Mouse (Mus musculus) C2C12 (cell line): Measurements from ENCODE around the gene Cdk14. TPM values are rescaled to one million over a fixed set of nuclear protein-coding genes. Genes with fewer than 3 reads are reported as not detected.

ENCODE experiments used
- H3K27me3 ChIP-seq: one replicate; pipeline ENCODE4 v1.6.1; 2011; ENCODE audit not compliant: control insufficient read depth, insufficient read depth, insufficient read length
- H3K36me3 ChIP-seq: one replicate; pipeline ENCODE4 v1.6.1; 2011; ENCODE audit not compliant: control insufficient read depth, insufficient read depth
- H3K4me3 ChIP-seq: one replicate; pipeline ENCODE4 v1.5.1; 2011; ENCODE audit warnings: mild to moderate bottlenecking, control low read depth; ENCODE audit not compliant: poor library complexity, insufficient read depth, severe bottlenecking
- H3K79me2 ChIP-seq: one replicate; pipeline ENCODE4 v1.6.1; 2011; ENCODE audit not compliant: control insufficient read depth, insufficient read depth
- H3K79me3 ChIP-seq: one replicate; pipeline ENCODE4 v1.6.1; 2011; ENCODE audit warnings: low read depth, control low read depth
- H3ac ChIP-seq: one replicate; pipeline ENCODE3; 2011; ENCODE audit warnings: low read depth; ENCODE audit not compliant: control insufficient read depth, insufficient read length
- CEBPB ChIP-seq: IDR thresholded peaks from one replicate; pipeline ENCODE4 v1.6.1; 2011; ENCODE audit warnings: low read depth, mild to moderate bottlenecking, control low read depth, moderate library complexity
- CTCF ChIP-seq: IDR thresholded peaks from one replicate; pipeline ENCODE4 v1.5.1; 2011; ENCODE audit not compliant: control insufficient read depth, insufficient read depth, insufficient read length
- FOSL1 ChIP-seq: IDR thresholded peaks from one replicate; pipeline ENCODE4 v1.8.0; 2011; ENCODE audit warnings: mild to moderate bottlenecking, low read length; ENCODE audit not compliant: poor library complexity, insufficient read depth, severe bottlenecking
- MAX ChIP-seq: IDR thresholded peaks from one replicate; pipeline ENCODE4 v1.6.1; 2011; ENCODE audit warnings: mild to moderate bottlenecking, control low read depth
- MYOD1 ChIP-seq: IDR thresholded peaks from one replicate; pipeline ENCODE4 v1.6.1; 2011; ENCODE audit warnings: low read depth; ENCODE audit not compliant: control insufficient read depth, insufficient read length
- MYOG ChIP-seq: IDR thresholded peaks from one replicate; pipeline ENCODE4 v1.6.1; 2011; ENCODE audit not compliant: control insufficient read depth, insufficient read length; ENCODE audit errors: extremely low read depth
- USF1 ChIP-seq: IDR thresholded peaks from one replicate; pipeline ENCODE4 v1.6.1; 2011; ENCODE audit warnings: low read depth, mild to moderate bottlenecking, control low read depth, moderate library complexity
- polyA plus RNA-seq: library from polyadenylated mRNA; unstranded; fragments of >200 nt; fragmentation: generic; extraction: Trizol; gene quantifications from one replicate; pipeline ENCODE4 v1.2.1, GENCODE M21; 2012; ENCODE audit warnings: missing spikeins

The Cdk14 gene
- polyA plus RNA-seq, 1 experiment, result 15.9 TPM

DNA sequence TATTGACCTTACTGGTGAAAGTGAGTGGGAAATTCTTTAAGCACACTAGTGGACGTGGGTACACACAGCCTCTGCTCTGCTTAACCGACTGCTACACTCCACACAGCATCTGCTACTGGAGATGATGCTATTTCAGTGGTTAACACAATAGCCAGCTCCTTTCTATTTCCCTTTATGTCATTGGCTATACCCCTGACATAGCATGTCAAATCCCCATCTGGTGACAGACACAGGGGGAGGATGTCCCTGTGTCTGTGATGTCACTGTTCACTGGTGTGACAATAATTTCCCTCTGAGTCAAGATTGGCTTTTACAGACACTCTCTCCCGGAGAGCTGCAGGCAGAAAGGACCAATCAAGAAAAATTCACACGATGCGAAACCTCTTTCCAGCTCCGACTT, 485.6 kb downstream of the Cdk14 start:
- Histone ChIP-seq H3ac (no peak overlapping the region), H3K27me3 (no peaks in the 10 kb centered on the region), H3K79me3 (no peaks in the 10 kb centered on the region), H3K4me3 (no peak overlapping the region), H3K79me2 (no peaks in the 10 kb centered on the region), H3K36me3 (peaks cover 12% of the 10 kb centered on the region)
- TF ChIP-seq USF1 (no peak), CTCF (no peak), MYOD1 (no peak), FOSL1 (no peak), MAX (no peak), MYOG (no peak), CEBPB (no peak)

DNA sequence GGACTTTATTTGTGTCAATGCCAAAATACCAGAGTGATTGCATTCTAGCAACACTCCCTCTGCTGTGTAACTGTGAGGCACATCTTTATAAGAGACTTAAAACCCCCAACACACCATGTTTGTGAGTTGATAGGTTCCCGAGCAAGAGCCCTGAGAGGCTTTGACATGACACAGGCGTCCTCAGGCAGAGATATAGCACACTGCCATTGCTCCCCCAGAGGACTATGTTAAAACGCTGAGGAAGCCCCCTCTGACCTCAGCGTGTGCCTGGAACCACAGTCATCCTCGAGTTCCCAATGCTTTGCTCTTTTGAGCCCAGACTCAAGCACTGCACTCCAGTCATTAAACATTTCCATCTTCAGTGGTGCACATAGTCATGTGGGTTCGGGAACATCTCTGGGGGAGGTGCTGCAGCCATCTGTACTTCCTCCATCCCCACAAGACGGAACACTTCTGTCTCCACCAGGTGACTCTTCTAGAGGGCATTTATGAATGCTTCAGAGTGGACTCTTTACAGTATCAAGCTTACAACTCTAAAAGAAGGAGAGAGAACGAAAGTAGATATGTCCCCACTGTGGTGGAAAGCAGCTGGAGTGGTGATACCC, 488.5 kb downstream of the Cdk14 start:
- H3ac ChIP-seq, result no peak overlapping the region
- TF ChIP-seq USF1 (no peak), CEBPB (no peak), FOSL1 (no peak), MAX (no peak), CTCF (no peak), MYOD1 (no peak), MYOG (no peak)
- H3K79me3 ChIP-seq, result no peaks in the 10 kb centered on the region
- H3K36me3 ChIP-seq, result peaks cover 12% of the 10 kb centered on the region
- H3K4me3 ChIP-seq, result no peak overlapping the region
- no peaks in the 10 kb centered on the region for H3K79me2 ChIP-seq
- H3K27me3 ChIP-seq, result no peaks in the 10 kb centered on the region

GRCm38 (mm10) chr5:4929628-4930027, 490.5 kb downstream of the Cdk14 start:
- TF ChIP-seq MYOG, result no peak
- TF ChIP-seq CEBPB, result no peak
- TF ChIP-seq FOSL1, result no peak
- no peak for TF ChIP-seq MYOD1
- no peak overlapping the region for H3K4me3 ChIP-seq
- no peaks in the 10 kb centered on the region for H3K79me2 ChIP-seq
- H3ac ChIP-seq, result no peak overlapping the region
- peaks cover 12% of the 10 kb centered on the region for H3K36me3 ChIP-seq
- H3K79me3 ChIP-seq, result no peaks in the 10 kb centered on the region
- H3K27me3 ChIP-seq, result no peaks in the 10 kb centered on the region

- no peaks in the 10 kb centered on the region for H3K36me3 ChIP-seq
- H3K79me3 ChIP-seq, result no peaks in the 10 kb centered on the region
- no peaks in the 10 kb centered on the region for H3K27me3 ChIP-seq
- no peak overlapping the region for H3ac ChIP-seq
- no peak for TF ChIP-seq MYOG
- no peak for TF ChIP-seq MAX
- no peak for TF ChIP-seq CEBPB
- no peak for TF ChIP-seq MYOD1
- no peak for TF ChIP-seq USF1
- no peak for TF ChIP-seq FOSL1
- TF ChIP-seq CTCF, result no peak
- H3K79me2 ChIP-seq, result no peaks in the 10 kb centered on the region
- H3K4me3 ChIP-seq, result no peak overlapping the region
Measured at GRCm38 (mm10) chr5:4924866-4925265, 495.2 kb downstream of the Cdk14 start.

DNA sequence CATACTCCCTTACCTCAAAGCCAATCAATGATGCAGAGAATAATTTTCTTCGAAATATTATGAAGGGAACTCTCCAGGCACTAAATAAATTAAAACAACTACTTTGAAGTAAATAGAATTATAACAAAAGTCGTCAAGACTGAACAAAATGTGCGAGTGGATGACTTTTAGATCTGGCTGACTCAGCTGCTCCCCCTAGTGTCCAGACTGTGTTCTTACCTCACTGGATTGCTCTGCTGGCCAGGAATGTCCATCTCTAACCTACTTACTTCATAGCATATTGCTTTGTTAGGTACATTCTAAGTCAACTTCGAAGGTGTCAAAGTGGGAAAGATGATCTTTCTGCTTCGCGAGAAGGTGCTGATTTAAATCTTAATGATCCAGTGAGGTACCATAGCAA, 501.7 kb downstream of the Cdk14 start:
- TF ChIP-seq MYOD1 (no peak), CTCF (peak; percentile 59)
- H3K4me3 ChIP-seq, result no peak overlapping the region
- H3K36me3 ChIP-seq, result no peaks in the 10 kb centered on the region
- H3ac ChIP-seq, result no peak overlapping the region
- H3K79me3 ChIP-seq, result no peaks in the 10 kb centered on the region
- H3K27me3 ChIP-seq, result no peaks in the 10 kb centered on the region
- H3K79me2 ChIP-seq, result no peaks in the 10 kb centered on the region

DNA sequence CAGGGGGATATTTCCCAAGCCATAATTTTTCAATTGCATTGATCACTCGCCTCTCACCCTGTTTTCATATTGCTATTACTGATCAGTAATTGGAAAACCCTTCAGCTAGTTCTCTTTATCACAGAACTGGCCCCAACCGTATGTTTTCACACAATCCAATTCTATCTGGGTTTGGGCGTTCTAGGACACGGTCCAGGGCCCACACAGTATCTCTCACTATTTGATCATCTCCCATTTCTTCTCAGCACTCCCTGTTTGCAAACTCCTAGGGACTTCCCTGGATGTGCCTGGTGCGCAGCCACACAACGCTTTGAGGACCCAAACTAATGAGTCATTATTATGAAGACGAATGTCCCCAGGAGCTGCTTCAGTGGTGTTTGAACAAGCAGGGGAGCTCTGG, 502.4 kb downstream of the Cdk14 start:
- H3K27me3 ChIP-seq, result no peaks in the 10 kb centered on the region
- H3K79me3 ChIP-seq, result no peaks in the 10 kb centered on the region
- H3ac ChIP-seq, result no peak overlapping the region
- H3K79me2 ChIP-seq, result no peaks in the 10 kb centered on the region
- H3K36me3 ChIP-seq, result no peaks in the 10 kb centered on the region
- no peak overlapping the region for H3K4me3 ChIP-seq
- no peak for TF ChIP-seq FOSL1
- no peak for TF ChIP-seq MAX
- no peak for TF ChIP-seq MYOG
- no peak for TF ChIP-seq USF1
- TF ChIP-seq MYOD1, result no peak
- TF ChIP-seq CEBPB, result no peak
- no peak for TF ChIP-seq CTCF
